Mouse (Mus musculus): ENCODE data around the gene Ccnd3. TPM values are rescaled to one million over a fixed set of nuclear protein-coding genes. Genes with fewer than 3 reads are reported as not detected.

The Ccnd3 gene
- polyA plus RNA-seq, 2 experiments: 195 to 379 TPM

DNA sequence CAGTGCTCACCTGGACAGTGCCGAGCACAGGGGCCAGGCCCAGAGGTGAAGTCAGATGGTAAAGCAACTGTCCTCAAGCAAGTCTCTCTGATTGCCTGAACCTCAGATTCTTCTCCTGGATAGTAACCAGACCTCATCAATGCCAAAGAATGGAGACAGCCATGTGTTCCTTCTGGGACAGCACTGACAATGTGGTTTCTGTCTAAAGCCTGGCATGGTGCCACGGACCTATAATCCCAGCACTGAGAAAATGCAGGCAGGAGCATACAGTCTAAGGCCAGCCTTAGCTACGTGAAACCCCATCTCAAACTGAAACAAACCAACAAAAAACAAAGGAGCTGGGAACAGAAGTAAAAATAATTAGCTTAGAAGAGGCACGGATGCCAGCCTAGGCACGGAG is 34.2 kb upstream of the Ccnd3 start:
- TF ChIP-seq CTCF (IDR thresholded peaks at IDR 0.05; ENCODE audit: low read depth) (no peak), EP300 (IDR thresholded peaks at IDR 0.05; ENCODE audit: low read depth) (no peak)
- Histone ChIP-seq H3K36me3 (replicated peaks; ENCODE audit: control insufficient read depth, insufficient read depth, low read depth) (no peaks in the 10 kb centered on the region), H3K27ac (no peak overlapping the region), H3K9ac (replicated peaks) (no peak overlapping the region), H3K4me3 (ENCODE audit: insufficient read depth in 1 of 2, low read depth in 2 of 2, low read length in 2 of 2) (no peak overlapping the region), H3K27me3 (ENCODE audit: control insufficient read depth, insufficient read depth, low read length) (peaks cover 7% of the 10 kb centered on the region), H3K4me2 (ENCODE audit: low read depth) (no peak overlapping the region), H3K4me1 (replicated peaks; ENCODE audit: control insufficient read depth in 2 of 2, insufficient read depth in 2 of 2, low read length in 1 of 2) (peaks cover 0 to 9% of the 10 kb centered on the region in 2 experiments; a peak in 2 of 4 replicates), H3K9me3 (ENCODE audit: control insufficient read depth, low read length) (no peaks in the 10 kb centered on the region)
- DNase-seq (ENCODE audit: low read depth in 3 of 3, low spot score in 3 of 3) (no peak), ATAC-seq (ENCODE audit: insufficient read depth) (no peak)
- 78% methylated on average over 5 of the region's 5 CpGs for WGBS (ENCODE audit: insufficient replicate concordance)

DNA sequence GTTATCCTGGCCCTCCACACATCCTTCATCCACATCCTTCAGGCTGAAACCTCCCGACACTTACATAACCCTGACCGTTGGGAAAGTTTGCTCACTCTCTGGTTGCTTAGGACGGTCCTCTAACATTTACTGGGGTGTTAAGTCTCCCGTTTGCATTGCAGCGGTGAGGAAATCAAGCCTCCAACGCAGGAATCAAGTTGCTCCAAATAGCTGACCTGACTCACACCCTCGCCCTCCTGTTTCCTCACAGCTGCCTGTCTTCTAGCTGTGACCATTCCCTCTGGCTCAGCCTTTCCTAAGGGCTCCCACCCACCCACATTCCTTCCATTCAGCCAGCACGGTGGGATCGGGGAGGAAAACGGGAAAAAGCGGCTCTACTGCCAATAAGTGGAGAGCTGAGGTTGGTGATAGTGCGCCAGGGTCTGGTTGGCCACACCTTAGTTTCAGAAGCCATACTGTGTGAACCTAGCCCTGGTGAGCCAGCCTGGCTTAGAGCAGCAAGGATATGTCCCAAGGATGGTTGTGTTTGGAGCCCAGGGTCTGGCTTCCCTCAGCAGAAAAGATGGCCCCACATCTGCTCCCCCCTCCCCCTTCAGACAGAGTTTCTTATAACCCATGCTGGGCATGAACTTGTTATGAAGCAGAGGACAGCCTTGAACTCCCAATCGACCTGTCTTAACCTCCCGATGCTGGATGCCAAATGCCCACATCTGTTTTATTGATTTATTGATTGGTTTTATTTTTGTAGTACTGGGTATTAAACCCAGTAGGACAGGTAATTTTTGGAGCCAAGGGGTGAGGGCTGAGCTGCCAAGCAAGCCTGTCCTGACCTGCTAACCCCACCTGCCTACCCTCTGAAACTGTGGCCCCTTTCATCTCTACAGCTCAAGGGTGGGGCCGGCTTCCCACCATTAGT is 32.2 kb upstream of the Ccnd3 start:
- no peak for DNase-seq (ENCODE audit: low read depth in 3 of 3, low spot score in 3 of 3)
- H3K9me3 ChIP-seq (ENCODE audit: control insufficient read depth, low read length): no peaks in the 10 kb centered on the region
- no peak overlapping the region for H3K27ac ChIP-seq
- peaks cover 0 to 9% of the 10 kb centered on the region in 2 experiments; a peak in 2 of 4 replicates for H3K4me1 ChIP-seq (replicated peaks; ENCODE audit: control insufficient read depth in 2 of 2, insufficient read depth in 2 of 2, low read length in 1 of 2)
- H3K36me3 ChIP-seq (replicated peaks; ENCODE audit: control insufficient read depth, insufficient read depth, low read depth): no peaks in the 10 kb centered on the region
- H3K4me3 ChIP-seq (ENCODE audit: insufficient read depth in 1 of 2, low read depth in 2 of 2, low read length in 2 of 2): no peak overlapping the region
- no peak overlapping the region for H3K9ac ChIP-seq (replicated peaks)
- H3K27me3 ChIP-seq (ENCODE audit: control insufficient read depth, insufficient read depth, low read length): peaks cover 4% of the 10 kb centered on the region
- WGBS (ENCODE audit: insufficient replicate concordance): 35% methylated on average over 15 of the region's 15 CpGs
- ATAC-seq (ENCODE audit: insufficient read depth): no peak
- H3K4me2 ChIP-seq (ENCODE audit: low read depth): no peak overlapping the region
- TF ChIP-seq CTCF (IDR thresholded peaks at IDR 0.05; ENCODE audit: low read depth): no peak
- TF ChIP-seq EP300 (IDR thresholded peaks at IDR 0.05; ENCODE audit: low read depth): no peak

DNA sequence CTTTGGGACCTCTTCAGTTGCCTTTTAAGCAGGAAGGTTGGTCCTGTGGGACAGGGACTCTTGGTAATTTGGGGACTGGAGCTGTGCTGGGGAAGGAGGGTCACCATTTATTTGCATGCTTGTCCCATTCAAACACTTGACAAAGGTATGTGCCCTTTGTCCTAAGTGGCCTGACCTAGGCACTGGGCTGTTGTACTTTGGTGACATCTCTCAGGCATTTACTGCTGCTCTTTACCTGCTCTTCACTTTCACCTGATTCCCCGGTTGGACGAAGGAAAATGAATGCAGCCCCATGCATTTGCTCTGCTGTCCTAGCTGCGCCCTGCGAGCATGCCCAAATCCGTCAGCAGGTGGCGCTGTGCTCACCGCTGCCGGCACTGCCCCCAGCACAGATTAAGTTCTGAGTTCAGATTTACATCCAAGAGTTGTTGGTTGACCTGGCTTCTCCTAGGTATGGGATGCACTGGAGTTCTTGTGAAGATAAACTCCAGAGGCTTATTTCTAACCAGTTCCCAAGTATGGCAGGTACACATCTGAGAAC is 31.3 kb upstream of the Ccnd3 start:
- H3K36me3 ChIP-seq (replicated peaks; ENCODE audit: control insufficient read depth, insufficient read depth, low read depth): no peaks in the 10 kb centered on the region
- no peak overlapping the region for H3K27ac ChIP-seq
- no peak overlapping the region for H3K9ac ChIP-seq (replicated peaks)
- H3K4me3 ChIP-seq (ENCODE audit: insufficient read depth in 1 of 2, low read depth in 2 of 2, low read length in 2 of 2): no peak overlapping the region
- DNase-seq (ENCODE audit: low read depth in 3 of 3, low spot score in 3 of 3): no peak
- TF ChIP-seq EP300 (IDR thresholded peaks at IDR 0.05; ENCODE audit: low read depth): no peak
- peak; percentile 96 for TF ChIP-seq CTCF (IDR thresholded peaks at IDR 0.05; ENCODE audit: low read depth)
- H3K4me1 ChIP-seq (replicated peaks; ENCODE audit: control insufficient read depth in 2 of 2, insufficient read depth in 2 of 2, low read length in 1 of 2): peaks cover 0 to 9% of the 10 kb centered on the region in 2 experiments; a peak in 2 of 4 replicates
- H3K4me2 ChIP-seq (ENCODE audit: low read depth): no peak overlapping the region
- WGBS (ENCODE audit: insufficient replicate concordance): 5% methylated on average over 8 of the region's 8 CpGs
- no peaks in the 10 kb centered on the region for H3K27me3 ChIP-seq (ENCODE audit: control insufficient read depth, insufficient read depth, low read length)
- no peak for ATAC-seq (ENCODE audit: insufficient read depth)
- no peaks in the 10 kb centered on the region for H3K9me3 ChIP-seq (ENCODE audit: control insufficient read depth, low read length)

DNA sequence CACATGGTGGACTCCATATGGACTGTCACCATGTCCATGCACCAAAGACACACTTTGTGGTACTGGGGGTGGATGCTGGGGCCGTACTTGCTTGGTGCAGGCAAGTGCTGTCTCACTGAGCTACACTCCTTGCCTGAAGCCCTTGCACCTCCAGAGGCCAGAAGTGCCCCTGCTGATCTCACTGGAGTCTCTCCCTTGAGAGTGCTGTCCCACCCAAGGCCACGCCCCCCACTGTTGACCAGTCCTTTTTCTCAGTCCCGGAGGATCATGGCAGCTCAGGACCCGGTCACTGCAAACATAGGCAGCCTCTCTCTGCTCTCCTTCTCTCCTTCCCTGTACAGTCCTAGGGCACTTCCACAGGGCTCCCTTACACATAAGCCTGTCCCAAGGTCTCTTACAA is 30.6 kb upstream of the Ccnd3 start:
- Histone ChIP-seq H3K36me3 (replicated peaks; ENCODE audit: control insufficient read depth, insufficient read depth, low read depth) (no peaks in the 10 kb centered on the region), H3K27me3 (ENCODE audit: control insufficient read depth, insufficient read depth, low read length) (no peaks in the 10 kb centered on the region), H3K27ac (no peak overlapping the region), H3K9me3 (ENCODE audit: control insufficient read depth, low read length) (no peaks in the 10 kb centered on the region), H3K4me3 (ENCODE audit: insufficient read depth in 1 of 2, low read depth in 2 of 2, low read length in 2 of 2) (no peak overlapping the region), H3K4me1 (replicated peaks; ENCODE audit: control insufficient read depth in 2 of 2, insufficient read depth in 2 of 2, low read length in 1 of 2) (peaks cover 0 to 9% of the 10 kb centered on the region in 2 experiments; a peak in 2 of 4 replicates), H3K9ac (replicated peaks) (no peak overlapping the region), H3K4me2 (ENCODE audit: low read depth) (no peak overlapping the region)
- no peak for TF ChIP-seq CTCF (IDR thresholded peaks at IDR 0.05; ENCODE audit: low read depth)
- no peak for TF ChIP-seq EP300 (IDR thresholded peaks at IDR 0.05; ENCODE audit: low read depth)
- 54% methylated on average over 4 of the region's 4 CpGs for WGBS (ENCODE audit: insufficient replicate concordance)
- DNase-seq (ENCODE audit: low read depth in 3 of 3, low spot score in 3 of 3) (no peak), ATAC-seq (ENCODE audit: insufficient read depth) (no peak)

DNA sequence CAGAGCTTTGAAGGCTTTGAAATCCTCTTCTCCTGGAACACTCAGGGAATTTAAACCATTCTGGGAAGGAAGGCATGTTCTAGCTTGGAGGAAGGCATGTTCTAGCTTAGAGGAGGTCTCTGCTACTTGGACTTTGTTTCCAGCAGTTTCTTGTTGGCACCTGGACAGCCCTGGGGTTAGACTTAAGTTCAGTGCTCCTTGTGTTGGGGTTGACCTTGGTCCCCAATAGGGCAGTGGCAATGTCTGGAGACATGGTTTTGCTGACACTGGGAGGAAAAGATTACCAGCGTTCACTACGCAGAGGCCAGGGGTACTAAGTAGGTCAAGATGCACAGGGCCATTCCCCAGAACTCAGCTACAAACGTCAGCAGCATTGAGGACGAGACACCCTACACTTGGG is 29.7 kb upstream of the Ccnd3 start:
- TF ChIP-seq EP300 (IDR thresholded peaks at IDR 0.05; ENCODE audit: low read depth): no peak
- no peak for TF ChIP-seq CTCF (IDR thresholded peaks at IDR 0.05; ENCODE audit: low read depth)
- Histone ChIP-seq H3K36me3 (replicated peaks; ENCODE audit: control insufficient read depth, insufficient read depth, low read depth) (no peaks in the 10 kb centered on the region), H3K27ac (no peak overlapping the region), H3K4me1 (replicated peaks; ENCODE audit: control insufficient read depth in 2 of 2, insufficient read depth in 2 of 2, low read length in 1 of 2) (peaks cover 0 to 9% of the 10 kb centered on the region in 2 experiments; a peak in 2 of 4 replicates), H3K9me3 (ENCODE audit: control insufficient read depth, low read length) (no peaks in the 10 kb centered on the region), H3K4me3 (ENCODE audit: insufficient read depth in 1 of 2, low read depth in 2 of 2, low read length in 2 of 2) (no peak overlapping the region), H3K27me3 (ENCODE audit: control insufficient read depth, insufficient read depth, low read length) (no peaks in the 10 kb centered on the region), H3K9ac (replicated peaks) (no peak overlapping the region), H3K4me2 (ENCODE audit: low read depth) (no peak overlapping the region)
- DNase-seq (ENCODE audit: low read depth in 3 of 3, low spot score in 3 of 3): no peak
- no peak for ATAC-seq (ENCODE audit: insufficient read depth)
- 73% methylated on average over 4 of the region's 4 CpGs for WGBS (ENCODE audit: insufficient replicate concordance)
